Mouse (Mus musculus) kidney, adult 18-20 months (tissue): ENCODE results near the gene Gm15114.
"Not testable (repeated sequence)": the region's sequence is repeated elsewhere in the genome, so short reads cannot be mapped to it uniquely, and the experiment has no call there.

Experiments
- DNase-seq: peaks from one replicate; pipeline ENCODE4 v3.0.0; 2021

Gm15114 gene

DNA sequence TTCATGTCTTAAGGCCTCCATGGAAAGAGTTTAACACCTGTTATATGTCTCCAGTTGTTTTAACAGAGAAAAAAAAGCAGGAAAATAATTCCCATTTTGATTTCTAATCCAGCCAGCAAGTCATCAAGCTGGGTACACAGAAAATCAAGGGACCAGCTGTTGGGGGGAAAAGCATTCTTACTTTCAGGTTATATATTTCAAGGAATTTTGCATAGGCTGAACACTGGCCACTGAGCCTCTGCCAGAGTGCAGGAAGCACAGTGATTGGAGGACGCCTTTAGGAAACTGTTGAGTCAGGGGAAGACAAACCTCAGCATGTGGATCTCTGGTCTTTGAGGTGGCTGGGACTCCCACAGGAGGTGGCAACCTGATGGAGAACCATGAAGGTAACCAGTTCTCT, at the start of gene Gm15114:
Gene Gm15114, plus strand, starts transcription at position 301 of the 400 bp plus-strand sequence.
- not testable (repeated sequence) for DNase-seq
